Mouse (Mus musculus) olfactory bulb, adult 2 months (tissue): ENCODE measurements at regions not wholly inside any gene's neighbourhood (a gene's known extent, or its start where the extent isn't known, plus 50 kb on each side); places are given as distances from the start of the nearest gene placed in this dataset.

Experiments
- H3K27ac ChIP-seq: fragments of 200-500 bp; 2 replicates; pipeline ENCODE4 v1.5.1; 2012; ENCODE audit warnings: low read depth, low read length; ENCODE audit not compliant: insufficient read depth
- H3K4me1 ChIP-seq: fragments of 200-500 bp; 2 replicates; pipeline ENCODE4 v1.6.1; 2012; ENCODE audit warnings: low read length; ENCODE audit not compliant: control insufficient read depth, insufficient read depth
- H3K4me3 ChIP-seq: fragments of 200-500 bp; 2 replicates; pipeline ENCODE4 v1.5.1; 2012; ENCODE audit warnings: mild to moderate bottlenecking, low read depth, low read length, moderate library complexity; ENCODE audit not compliant: insufficient read depth
- CTCF ChIP-seq: fragments of 200-500 bp; IDR thresholded peaks from 2 replicates; pipeline ENCODE4 v1.5.1; 2012; ENCODE audit warnings: low read depth, mild to moderate bottlenecking, low read length, moderate library complexity; ENCODE audit not compliant: insufficient read depth
- POLR2A ChIP-seq: fragments of 200-500 bp; IDR thresholded peaks from 2 replicates; pipeline ENCODE4 v1.6.1; 2012; ENCODE audit warnings: mild to moderate bottlenecking, low read depth, low read length, moderate library complexity; ENCODE audit not compliant: insufficient read depth
- WGBS: fragments of 180-500 bp; shearing (Covaris S2); methylation state at CpG from one replicate; pipeline ENCODE4 v1.1.7; 2018; 5-methylcytosine and 5-hydroxymethylcytosine counted together

GRCm38 (mm10) chr5:84565311-84565946 lies 148.2 kb upstream of the Epha5 start:
- Histone ChIP-seq H3K27ac (no peak overlapping the region), H3K4me1 (no peaks in the 10 kb centered on the region), H3K4me3 (no peak overlapping the region)
- 82% methylated on average over 5 of the region's 5 CpGs for WGBS
- TF ChIP-seq CTCF: no peak
- TF ChIP-seq POLR2A: no peak

GRCm38 (mm10) chr5:84519836-84520235 lies 102.7 kb upstream of the Epha5 start:
- TF ChIP-seq CTCF (no peak), POLR2A (no peak)
- no peak overlapping the region for H3K4me3 ChIP-seq

GRCm38 (mm10) chr5:84510144-84510543 lies 93.0 kb upstream of the Epha5 start:
- 89% methylated on average over 5 of the region's 5 CpGs for WGBS

More at GRCm38 (mm10) chr5:84519836-84520235, 102.7 kb upstream of the Epha5 start:
- Histone ChIP-seq H3K27ac (no peak overlapping the region), H3K4me1 (no peaks in the 10 kb centered on the region)

GRCm38 (mm10) chr5:84480978-84481377 lies 63.8 kb upstream of the Epha5 start:
- TF ChIP-seq CTCF: no peak
- no peak for TF ChIP-seq POLR2A
- Histone ChIP-seq H3K27ac (no peak overlapping the region), H3K4me3 (no peak overlapping the region), H3K4me1 (no peaks in the 10 kb centered on the region)

More at GRCm38 (mm10) chr5:84510144-84510543, 93.0 kb upstream of the Epha5 start:
- TF ChIP-seq CTCF (no peak), POLR2A (no peak)
- no peaks in the 10 kb centered on the region for H3K4me1 ChIP-seq
- H3K4me3 ChIP-seq: no peak overlapping the region
- H3K27ac ChIP-seq: no peak overlapping the region
